Mouse (Mus musculus) heart, adult 8-10 months (tissue): ENCODE results near the gene Gm49395. TPM values are rescaled to one million over a fixed set of nuclear protein-coding genes. Genes with fewer than 3 reads are reported as not detected.

Experiments
- DNase-seq: peaks from one replicate; pipeline ENCODE4 v3.0.0; 2022; ENCODE audit warnings: low spot score
- total RNA-seq, 4 experiments: library from RNA; stranded (reverse); gene quantifications; 2 replicates each; pipeline ENCODE4 v1.2.4; 2022

Gene Gm49395
- total RNA-seq, 4 experiments from 2014 or later: 7.6 to 12.9 (median 9.2) TPM

DNA sequence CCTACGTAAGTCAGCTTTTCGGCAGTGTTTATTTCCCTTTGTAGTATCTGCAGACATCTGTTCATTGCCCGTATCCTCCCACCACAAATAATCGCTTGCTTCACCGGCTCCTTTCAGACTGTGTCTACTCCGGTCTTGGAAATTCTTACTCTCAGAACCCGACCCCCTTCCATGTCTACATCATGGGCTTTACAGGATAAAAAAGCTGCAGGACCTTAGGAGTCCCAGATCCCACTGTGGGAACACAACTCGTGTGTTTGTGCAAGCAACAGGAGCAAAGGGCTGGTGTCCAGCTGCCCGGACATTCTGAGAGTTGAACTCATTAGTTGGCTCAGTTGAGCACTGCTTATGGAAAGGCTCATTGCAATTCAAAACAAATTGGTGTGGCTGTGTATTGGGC, 46.9 kb downstream of the Gm49395 start:
- no peak for DNase-seq

GRCm38 (mm10) chr13:115052568-115052967, 49.2 kb downstream of the Gm49395 start:
- DNase-seq: no peak

GRCm38 (mm10) chr13:115050660-115051559, 50.8 kb downstream of the Gm49395 start:
- no peak for DNase-seq

DNA sequence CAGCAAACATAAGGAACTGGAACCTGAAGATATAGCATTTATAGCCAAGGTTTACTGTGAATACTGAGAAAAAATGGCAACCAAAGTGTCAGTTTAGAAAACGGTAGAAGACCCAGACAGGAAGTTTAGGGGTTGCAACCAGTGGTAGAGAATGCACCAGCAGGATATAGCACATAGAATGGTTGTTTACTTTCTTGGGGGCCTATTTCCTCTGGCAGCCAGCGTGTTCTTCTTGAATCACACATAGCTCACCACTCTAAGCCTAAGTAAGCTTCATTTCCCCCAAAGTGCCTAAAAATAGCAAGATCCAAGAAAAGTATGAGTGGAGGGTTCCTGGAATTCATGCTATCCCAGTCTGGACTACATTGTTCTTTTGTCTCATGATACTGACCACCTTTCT, 59.1 kb downstream of the Gm49395 start:
- DNase-seq: no peak

DNA sequence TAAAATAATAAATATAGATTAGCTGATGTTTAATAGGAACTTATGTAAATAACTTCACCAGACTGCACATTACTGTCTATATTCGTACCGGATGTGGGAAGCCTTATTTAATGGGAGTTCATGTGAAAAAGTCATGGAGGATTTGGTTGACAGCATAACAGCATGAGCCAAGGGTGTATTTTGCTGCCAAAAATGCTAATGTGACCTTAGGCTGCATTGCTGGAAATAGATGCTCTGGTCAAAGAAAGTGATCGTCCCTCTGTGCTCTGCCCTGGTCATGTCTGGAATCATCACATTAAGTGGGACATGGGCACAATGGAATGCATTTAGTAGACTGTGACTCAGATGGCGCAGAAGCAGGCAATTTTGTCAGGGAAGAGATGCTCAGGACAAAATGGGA, 64.4 kb downstream of the Gm49395 start:
- DNase-seq: no peak

- DNase-seq: no peak
Measured at GRCm38 (mm10) chr13:115035387-115035786, 66.3 kb downstream of the Gm49395 start.

GRCm38 (mm10) chr13:115033135-115033534, 68.6 kb downstream of the Gm49395 start:
- DNase-seq: no peak

- DNase-seq: no peak
Measured at GRCm38 (mm10) chr13:115031177-115032000, 70.3 kb downstream of the Gm49395 start.

DNA sequence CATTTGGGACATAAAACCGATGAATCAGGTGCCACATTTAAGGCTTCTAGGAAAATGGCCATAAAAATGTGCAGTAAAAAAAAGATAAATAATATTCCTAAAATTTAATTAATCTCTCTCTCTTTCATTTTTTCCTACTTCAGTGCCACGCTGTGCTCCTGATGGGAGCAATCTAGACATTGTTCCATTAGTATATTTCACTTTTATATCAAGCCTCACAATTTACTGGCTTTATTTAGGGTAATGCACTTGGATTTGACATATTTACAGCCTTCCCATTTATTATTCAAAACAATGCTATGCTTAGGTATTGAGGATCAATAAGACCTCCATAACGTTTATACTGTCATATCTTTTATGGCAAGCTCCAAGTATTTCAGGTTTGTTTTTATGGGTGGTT, 76.3 kb downstream of the Gm49395 start:
- no peak for DNase-seq

- no peak for DNase-seq
Measured at GRCm38 (mm10) chr13:115022117-115022787, 79.5 kb downstream of the Gm49395 start.

- DNase-seq: peak; percentile 27
Measured at GRCm38 (mm10) chr13:115021411-115021810, 80.3 kb downstream of the Gm49395 start.

GRCm38 (mm10) chr13:115020727-115021126, 81.0 kb downstream of the Gm49395 start:
- DNase-seq: no peak

GRCm38 (mm10) chr13:115017545-115017944, 84.2 kb downstream of the Gm49395 start:
- DNase-seq: no peak

DNA sequence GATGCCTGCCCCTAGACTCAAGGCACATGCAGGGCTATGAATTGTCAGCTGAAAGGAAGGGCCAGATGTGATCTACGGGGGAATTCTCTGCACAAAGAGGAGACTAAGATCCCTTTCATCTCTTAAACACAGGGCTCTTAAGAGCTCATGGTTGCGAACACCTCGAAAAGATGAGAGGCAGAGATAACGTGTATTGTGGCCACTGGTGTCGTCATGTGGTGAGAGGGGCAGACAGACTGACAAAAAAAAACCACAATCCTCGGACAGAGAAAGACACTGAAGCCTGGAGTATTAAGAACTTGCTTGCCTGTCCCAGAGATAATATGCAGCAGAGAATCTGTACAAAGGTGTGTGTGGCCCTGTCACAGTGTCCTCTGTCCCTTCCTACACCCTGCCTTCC, 90.2 kb downstream of the Gm49395 start:
- no peak for DNase-seq

DNA sequence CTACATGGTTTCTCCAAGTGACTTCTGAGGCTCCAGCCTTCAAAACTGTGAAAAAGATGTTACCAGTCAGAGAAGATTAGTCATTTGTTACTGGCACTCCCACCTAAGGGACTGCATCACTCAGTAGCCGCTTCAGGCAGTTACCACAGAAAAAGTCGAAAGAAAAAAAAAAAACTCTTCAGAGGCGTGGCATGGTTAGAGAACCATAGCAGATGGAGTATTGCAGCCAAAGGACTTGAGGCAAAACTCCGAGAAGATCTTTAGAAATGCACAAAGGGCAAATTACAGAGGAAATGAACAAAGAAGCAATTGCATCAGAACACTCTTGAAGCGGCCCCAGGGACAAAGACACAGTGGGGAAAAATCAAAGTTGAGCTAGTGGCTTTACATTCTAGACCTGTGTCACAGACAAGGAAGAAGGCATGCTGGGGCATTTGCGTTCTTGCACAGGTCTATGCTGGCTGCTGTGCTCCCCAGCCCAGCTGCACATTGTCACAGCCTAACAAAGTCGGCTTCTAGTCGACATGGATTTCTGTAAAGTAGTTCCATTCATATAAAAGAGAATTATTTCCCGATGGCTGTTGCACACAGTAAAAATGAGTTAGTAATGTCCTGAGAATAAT, 95.4 kb downstream of the Gm49395 start:
- no peak for DNase-seq

DNA sequence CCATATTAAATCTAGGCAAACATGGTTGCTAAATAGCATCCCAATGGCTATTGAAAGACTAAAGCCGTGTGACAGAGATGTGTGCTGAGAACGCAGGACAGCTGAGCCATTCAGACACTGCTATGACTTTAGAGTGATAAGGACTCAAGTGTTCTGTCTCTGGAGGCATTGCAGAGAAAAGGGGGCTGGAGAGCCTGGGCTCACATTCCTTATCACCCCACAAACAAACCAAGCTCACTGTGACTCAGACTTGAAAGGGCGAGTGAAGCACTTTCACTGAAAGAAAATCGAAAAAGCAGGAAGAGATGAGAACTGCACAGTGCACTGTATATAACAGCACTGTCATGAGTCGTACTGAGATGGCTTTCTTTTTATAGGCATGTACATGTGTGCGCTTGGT, 96.4 kb downstream of the Gm49395 start:
- DNase-seq: no peak

DNA sequence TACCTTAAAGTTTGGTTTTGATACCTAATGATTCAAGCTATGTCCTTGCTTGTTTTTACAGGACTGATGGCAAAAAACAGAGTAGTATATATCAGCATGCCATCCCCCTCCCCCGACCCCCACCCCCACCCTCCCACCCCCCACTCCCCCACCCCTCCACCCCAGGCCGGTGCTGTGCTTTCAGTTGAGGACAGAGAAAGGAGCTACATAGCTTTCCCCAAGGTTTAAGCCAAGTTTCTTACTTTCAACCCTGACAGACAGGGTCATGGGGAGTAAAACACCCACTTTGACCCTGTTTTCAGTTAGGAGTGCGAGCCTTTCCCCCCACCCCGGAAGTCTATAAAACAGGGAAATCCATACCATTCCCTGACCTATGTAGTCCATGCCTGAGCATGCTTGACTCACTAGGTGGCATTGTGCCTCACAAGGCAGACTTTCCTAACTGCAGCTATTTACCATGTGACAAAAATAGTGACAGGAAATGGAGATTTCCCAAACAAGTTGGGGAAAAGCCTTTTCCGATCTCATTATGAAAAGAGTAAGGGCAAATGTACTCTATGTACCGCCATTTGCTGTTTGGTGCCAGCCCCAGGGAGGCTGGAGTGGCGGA, 98.2 kb downstream of the Gm49395 start:
- DNase-seq: no peak

GRCm38 (mm10) chr13:115002837-115003236, 98.9 kb downstream of the Gm49395 start:
- DNase-seq: no peak

GRCm38 (mm10) chr13:115002155-115002554, 99.6 kb downstream of the Gm49395 start:
- DNase-seq: no peak

- DNase-seq: no peak
Measured at GRCm38 (mm10) chr13:114999582-114999981, 102.1 kb downstream of the Gm49395 start.

DNA sequence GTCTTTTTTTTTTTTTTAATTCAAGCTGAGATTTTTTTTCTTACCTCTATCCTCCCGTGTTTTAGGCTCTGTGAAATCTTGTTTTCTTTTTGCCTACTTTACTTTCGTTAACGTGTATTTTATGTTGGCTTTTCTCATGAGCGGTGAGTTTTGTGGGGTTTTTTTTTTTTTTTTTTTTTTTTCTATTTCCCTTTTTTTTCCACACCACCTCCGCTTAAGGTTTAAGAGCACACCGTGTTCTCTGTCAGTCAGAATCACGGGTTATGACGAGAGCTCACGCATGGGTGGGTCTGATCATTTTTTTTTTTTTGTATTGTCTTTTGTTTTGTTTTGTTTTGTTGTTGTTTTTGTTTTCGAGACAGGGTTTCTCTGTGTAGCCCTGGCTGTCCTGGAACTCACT, 103.6 kb downstream of the Gm49395 start:
- no peak for DNase-seq
